Mouse (Mus musculus): ENCODE results near the gene Dnajc6. TPM values are rescaled to one million over a fixed set of nuclear protein-coding genes. Genes with fewer than 3 reads are reported as not detected.

Dnajc6 gene
- polyA plus RNA-seq, 1 experiment: 0.07 TPM

- Histone ChIP-seq H3K36me3 (ENCODE audit: control insufficient read depth, insufficient read depth) (no peaks in the 10 kb centered on the region), H3K27me3 (ENCODE audit: control insufficient read depth, insufficient read depth, insufficient read length) (no peaks in the 10 kb centered on the region), H3K4me2 (ENCODE audit: low read depth) (no peak overlapping the region), H3K79me2 (ENCODE audit: control insufficient read depth, insufficient read depth) (no peaks in the 10 kb centered on the region), H3K4me3 (no peak overlapping the region), H3ac (ENCODE audit: control insufficient read depth, insufficient read length) (no peak overlapping the region)
- TF ChIP-seq E2F4 (IDR thresholded peaks at IDR 0.05; ENCODE audit: insufficient read depth) (no peak), USF1 (IDR thresholded peaks at IDR 0.05; ENCODE audit: low read depth) (no peak), REST (IDR thresholded peaks at IDR 0.05; ENCODE audit: insufficient read depth, insufficient read length) (no peak), CEBPB (IDR thresholded peaks at IDR 0.05; ENCODE audit: insufficient read depth, poor library complexity, severe bottlenecking) (no peak), MYOD1 (IDR thresholded peaks at IDR 0.05; ENCODE audit: control insufficient read depth in 1 of 3, insufficient read length in 2 of 3, low read depth in 2 of 3) (no peak), MYOG (IDR thresholded peaks at IDR 0.05; ENCODE audit: control insufficient read depth in 1 of 3, insufficient read depth in 1 of 3, insufficient read length in 2 of 3, low read depth in 2 of 3) (no peak), TCF12 (IDR thresholded peaks at IDR 0.05; ENCODE audit: insufficient read depth, poor library complexity, severe bottlenecking) (no peak), POLR2A (IDR thresholded peaks at IDR 0.05; ENCODE audit: insufficient read length, low read depth) (no peak), MAX (IDR thresholded peaks at IDR 0.05; ENCODE audit: low read depth) (no peak), POLR2AphosphoS2 (IDR thresholded peaks at IDR 0.05; ENCODE audit: insufficient read length, low read depth) (no peak)
Measured at GRCm38 (mm10) chr4:101575307-101575706, 78.9 kb downstream of the Dnajc6 start.

GRCm38 (mm10) chr4:101578720-101579119 is 82.3 kb downstream of the Dnajc6 start:
- Histone ChIP-seq H3K27me3 (ENCODE audit: control insufficient read depth, insufficient read depth, insufficient read length) (no peaks in the 10 kb centered on the region), H3K4me2 (ENCODE audit: low read depth) (no peak overlapping the region), H3K79me2 (ENCODE audit: control insufficient read depth, insufficient read depth) (no peaks in the 10 kb centered on the region), H3K4me3 (no peak overlapping the region), H3K36me3 (ENCODE audit: control insufficient read depth, insufficient read depth) (no peaks in the 10 kb centered on the region), H3ac (ENCODE audit: control insufficient read depth, insufficient read length) (no peak overlapping the region)
- TF ChIP-seq POLR2AphosphoS2 (IDR thresholded peaks at IDR 0.05; ENCODE audit: insufficient read length, low read depth) (no peak), E2F4 (IDR thresholded peaks at IDR 0.05; ENCODE audit: insufficient read depth) (no peak), POLR2A (IDR thresholded peaks at IDR 0.05; ENCODE audit: insufficient read length, low read depth) (no peak), REST (IDR thresholded peaks at IDR 0.05; ENCODE audit: insufficient read depth, insufficient read length) (no peak), MYOG (IDR thresholded peaks at IDR 0.05; ENCODE audit: control insufficient read depth in 1 of 3, insufficient read depth in 1 of 3, insufficient read length in 2 of 3, low read depth in 2 of 3) (no peak), MYOD1 (IDR thresholded peaks at IDR 0.05; ENCODE audit: control insufficient read depth in 1 of 3, insufficient read length in 2 of 3, low read depth in 2 of 3) (no peak), USF1 (IDR thresholded peaks at IDR 0.05; ENCODE audit: low read depth) (no peak), MAX (IDR thresholded peaks at IDR 0.05; ENCODE audit: low read depth) (no peak)

- TF ChIP-seq CEBPB (IDR thresholded peaks at IDR 0.05; ENCODE audit: insufficient read depth, poor library complexity, severe bottlenecking): no peak
- TF ChIP-seq SRF (IDR thresholded peaks at IDR 0.05; ENCODE audit: control insufficient read depth, insufficient read length, low read depth): no peak
- no peak for TF ChIP-seq MAX (IDR thresholded peaks at IDR 0.05; ENCODE audit: low read depth)
- no peak for TF ChIP-seq USF1 (IDR thresholded peaks at IDR 0.05; ENCODE audit: low read depth)
- no peak for TF ChIP-seq E2F4 (IDR thresholded peaks at IDR 0.05; ENCODE audit: insufficient read depth)
- TF ChIP-seq MYOG (IDR thresholded peaks at IDR 0.05; ENCODE audit: control insufficient read depth in 1 of 3, insufficient read depth in 1 of 3, insufficient read length in 2 of 3, low read depth in 2 of 3): no peak
- no peak for TF ChIP-seq TCF12 (IDR thresholded peaks at IDR 0.05; ENCODE audit: insufficient read depth, poor library complexity, severe bottlenecking)
- TF ChIP-seq TCF3 (IDR thresholded peaks at IDR 0.05; ENCODE audit: insufficient read length, low read depth): no peak
- no peak for TF ChIP-seq POLR2A (IDR thresholded peaks at IDR 0.05; ENCODE audit: insufficient read length, low read depth)
- no peak for TF ChIP-seq MYOD1 (IDR thresholded peaks at IDR 0.05; ENCODE audit: control insufficient read depth in 1 of 3, insufficient read length in 2 of 3, low read depth in 2 of 3)
- TF ChIP-seq POLR2AphosphoS2 (IDR thresholded peaks at IDR 0.05; ENCODE audit: insufficient read length, low read depth): no peak
Measured at GRCm38 (mm10) chr4:101579517-101579916, 83.1 kb downstream of the Dnajc6 start.

GRCm38 (mm10) chr4:101581156-101581555 is 84.7 kb downstream of the Dnajc6 start:
- H3K4me2 ChIP-seq (ENCODE audit: low read depth): no peak overlapping the region
- no peaks in the 10 kb centered on the region for H3K79me2 ChIP-seq (ENCODE audit: control insufficient read depth, insufficient read depth)
- no peak overlapping the region for H3ac ChIP-seq (ENCODE audit: control insufficient read depth, insufficient read length)
- H3K4me3 ChIP-seq: no peak overlapping the region
- TF ChIP-seq REST (IDR thresholded peaks at IDR 0.05; ENCODE audit: insufficient read depth, insufficient read length) (no peak), POLR2AphosphoS2 (IDR thresholded peaks at IDR 0.05; ENCODE audit: insufficient read length, low read depth) (no peak), MYOD1 (IDR thresholded peaks at IDR 0.05; ENCODE audit: control insufficient read depth in 1 of 3, insufficient read length in 2 of 3, low read depth in 2 of 3) (no peak), E2F4 (IDR thresholded peaks at IDR 0.05; ENCODE audit: insufficient read depth) (no peak), POLR2A (IDR thresholded peaks at IDR 0.05; ENCODE audit: insufficient read length, low read depth) (no peak), MYOG (IDR thresholded peaks at IDR 0.05; ENCODE audit: control insufficient read depth in 1 of 3, insufficient read depth in 1 of 3, insufficient read length in 2 of 3, low read depth in 2 of 3) (no peak), SRF (IDR thresholded peaks at IDR 0.05; ENCODE audit: control insufficient read depth, insufficient read length, low read depth) (no peak), TCF12 (IDR thresholded peaks at IDR 0.05; ENCODE audit: insufficient read depth, poor library complexity, severe bottlenecking) (no peak), TCF3 (IDR thresholded peaks at IDR 0.05; ENCODE audit: insufficient read length, low read depth) (no peak), MAX (IDR thresholded peaks at IDR 0.05; ENCODE audit: low read depth) (no peak)
- no peaks in the 10 kb centered on the region for H3K36me3 ChIP-seq (ENCODE audit: control insufficient read depth, insufficient read depth)
- H3K27me3 ChIP-seq (ENCODE audit: control insufficient read depth, insufficient read depth, insufficient read length): no peaks in the 10 kb centered on the region

More at GRCm38 (mm10) chr4:101579517-101579916, 83.1 kb downstream of the Dnajc6 start:
- Histone ChIP-seq H3K4me3 (no peak overlapping the region), H3K4me2 (ENCODE audit: low read depth) (no peak overlapping the region), H3ac (ENCODE audit: control insufficient read depth, insufficient read length) (no peak overlapping the region), H3K79me2 (ENCODE audit: control insufficient read depth, insufficient read depth) (no peaks in the 10 kb centered on the region), H3K36me3 (ENCODE audit: control insufficient read depth, insufficient read depth) (no peaks in the 10 kb centered on the region), H3K27me3 (ENCODE audit: control insufficient read depth, insufficient read depth, insufficient read length) (no peaks in the 10 kb centered on the region)

- no peaks in the 10 kb centered on the region for H3K79me2 ChIP-seq (ENCODE audit: control insufficient read depth, insufficient read depth)
- no peaks in the 10 kb centered on the region for H3K27me3 ChIP-seq (ENCODE audit: control insufficient read depth, insufficient read depth, insufficient read length)
- no peak overlapping the region for H3ac ChIP-seq (ENCODE audit: control insufficient read depth, insufficient read length)
- H3K4me3 ChIP-seq: no peak overlapping the region
- TF ChIP-seq TCF12 (IDR thresholded peaks at IDR 0.05; ENCODE audit: insufficient read depth, poor library complexity, severe bottlenecking): no peak
- TF ChIP-seq MAX (IDR thresholded peaks at IDR 0.05; ENCODE audit: low read depth): no peak
- no peak for TF ChIP-seq POLR2AphosphoS2 (IDR thresholded peaks at IDR 0.05; ENCODE audit: insufficient read length, low read depth)
- H3K4me2 ChIP-seq (ENCODE audit: low read depth): no peak overlapping the region
- no peaks in the 10 kb centered on the region for H3K36me3 ChIP-seq (ENCODE audit: control insufficient read depth, insufficient read depth)
Measured at GRCm38 (mm10) chr4:101582882-101583281, 86.4 kb downstream of the Dnajc6 start.

Data from myocyte (in vitro differentiated cells).